Mouse (Mus musculus): ENCODE measurements around the gene Slc43a2. TPM values are rescaled to one million over a fixed set of nuclear protein-coding genes. Genes with fewer than 3 reads are reported as not detected.
"Not testable (repeated sequence)": the region's sequence is repeated elsewhere in the genome, so short reads cannot be mapped to it uniquely, and the experiment has no call there.

Slc43a2 gene
- polyA plus RNA-seq, 1 experiment from 2014 or later: 5.6 TPM

DNA sequence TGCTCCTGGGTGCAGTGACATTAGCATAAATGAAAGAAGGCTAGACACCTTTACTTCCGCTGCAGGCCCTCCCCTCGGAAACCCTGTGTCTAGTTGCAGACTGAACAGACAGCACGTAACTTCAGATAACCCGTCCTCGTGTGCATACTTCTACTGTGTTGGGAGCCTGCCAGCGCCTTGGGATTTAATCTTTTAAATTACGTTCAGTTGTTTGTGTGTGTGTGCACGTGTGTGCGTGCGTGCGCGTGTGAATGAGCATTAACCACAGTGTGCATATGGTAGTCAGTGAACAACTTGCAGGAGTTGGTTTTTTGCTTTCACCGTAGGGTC, 7.4 kb downstream of the Slc43a2 start:
- WGBS: 69% methylated on average over 13 of the region's 13 CpGs
- Histone ChIP-seq H3K9me3 (no peaks in the 10 kb centered on the region), H3K27ac (peak overlapping the region; percentile 85), H3K36me3 (no peaks in the 10 kb centered on the region), H3K27me3 (no peaks in the 10 kb centered on the region), H3K4me1 (peaks cover 42% of the 10 kb centered on the region), H3K9ac (no peak overlapping the region), H3K4me3 (no peak overlapping the region), H3K4me2 (no peak overlapping the region)
- no peak for ATAC-seq (ENCODE audit: borderline replicate concordance, extremely low read depth, low FRiP score, low TSS enrichment)

- no peak overlapping the region for H3K4me3 ChIP-seq
- no peaks in the 10 kb centered on the region for H3K27me3 ChIP-seq
- ATAC-seq (ENCODE audit: borderline replicate concordance, extremely low read depth, low FRiP score, low TSS enrichment): no peak
- no peak overlapping the region for H3K4me2 ChIP-seq
- WGBS: 82% methylated on average over 8 of the region's 8 CpGs
- no peaks in the 10 kb centered on the region for H3K36me3 ChIP-seq
- H3K27ac ChIP-seq: no peak overlapping the region
- H3K4me1 ChIP-seq: peaks cover 32% of the 10 kb centered on the region
- no peak overlapping the region for H3K9ac ChIP-seq
- H3K9me3 ChIP-seq: no peaks in the 10 kb centered on the region
These were observed 8.7 kb downstream of the Slc43a2 start for GRCm38 (mm10) chr11:75540209-75540608.

DNA sequence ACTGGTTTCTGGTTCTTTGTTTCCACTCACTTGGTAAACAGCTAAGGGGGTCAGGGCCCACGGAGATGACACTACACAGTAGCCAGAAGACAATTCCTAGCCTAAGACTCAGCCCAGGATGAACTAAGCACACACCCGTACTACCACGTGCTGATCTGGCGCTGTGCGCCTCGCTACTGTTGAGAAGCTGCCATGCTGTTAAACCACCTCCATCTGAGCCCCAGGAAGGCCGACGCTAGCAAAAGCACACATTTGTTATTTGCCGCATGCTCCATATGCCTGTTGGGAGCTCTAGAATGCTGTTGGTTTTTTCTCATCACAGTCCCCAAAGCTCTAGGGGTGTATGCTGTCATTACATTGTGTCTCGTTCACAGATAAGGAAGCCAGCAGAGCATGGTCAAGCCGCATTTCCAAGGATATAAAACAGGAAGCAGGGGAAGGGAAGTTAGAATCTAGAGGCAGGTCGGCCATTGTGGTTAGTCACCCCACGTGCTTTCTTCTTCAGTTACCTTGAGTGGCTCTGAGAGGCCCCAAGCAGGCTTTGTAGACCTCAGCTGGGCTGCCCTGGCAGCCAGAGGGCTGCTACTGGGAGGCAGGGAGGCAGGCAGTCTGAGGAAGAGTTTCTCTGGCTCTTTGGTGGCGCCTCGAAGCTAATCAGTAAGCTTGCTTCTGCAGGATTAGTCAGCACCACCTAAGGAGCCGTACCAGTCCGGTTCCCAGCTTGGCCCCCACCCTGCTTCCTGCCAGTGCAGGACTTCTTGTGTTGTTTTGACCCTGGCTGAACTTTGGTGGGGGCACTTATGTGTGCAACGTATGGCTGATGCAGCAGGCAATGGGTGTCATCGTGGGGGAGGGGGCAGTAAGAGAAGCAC, 9.5 kb downstream of the Slc43a2 start:
- Histone ChIP-seq H3K4me2 (no peak overlapping the region), H3K9me3 (no peaks in the 10 kb centered on the region), H3K27me3 (no peaks in the 10 kb centered on the region), H3K36me3 (no peaks in the 10 kb centered on the region), H3K4me3 (no peak overlapping the region), H3K9ac (no peak overlapping the region), H3K4me1 (peaks cover 29% of the 10 kb centered on the region), H3K27ac (peak overlapping the region; percentile 39; the same call in 1 of the 2 replicates)
- WGBS: 62% methylated on average over 19 of the region's 19 CpGs
- ATAC-seq (ENCODE audit: borderline replicate concordance, extremely low read depth, low FRiP score, low TSS enrichment): no peak; the same call in 1 of the 2 replicates

GRCm38 (mm10) chr11:75544713-75545112, 13.2 kb downstream of the Slc43a2 start:
- no peak overlapping the region for H3K4me3 ChIP-seq
- H3K4me2 ChIP-seq: no peak overlapping the region
- no peak overlapping the region for H3K27ac ChIP-seq
- peaks cover 17% of the 10 kb centered on the region for H3K4me1 ChIP-seq
- no peaks in the 10 kb centered on the region for H3K27me3 ChIP-seq
- no peak for ATAC-seq (ENCODE audit: borderline replicate concordance, extremely low read depth, low FRiP score, low TSS enrichment)
- H3K9ac ChIP-seq: no peak overlapping the region
- H3K36me3 ChIP-seq: no peaks in the 10 kb centered on the region
- no peaks in the 10 kb centered on the region for H3K9me3 ChIP-seq
- WGBS: 83% methylated on average over 9 of the region's 9 CpGs

DNA sequence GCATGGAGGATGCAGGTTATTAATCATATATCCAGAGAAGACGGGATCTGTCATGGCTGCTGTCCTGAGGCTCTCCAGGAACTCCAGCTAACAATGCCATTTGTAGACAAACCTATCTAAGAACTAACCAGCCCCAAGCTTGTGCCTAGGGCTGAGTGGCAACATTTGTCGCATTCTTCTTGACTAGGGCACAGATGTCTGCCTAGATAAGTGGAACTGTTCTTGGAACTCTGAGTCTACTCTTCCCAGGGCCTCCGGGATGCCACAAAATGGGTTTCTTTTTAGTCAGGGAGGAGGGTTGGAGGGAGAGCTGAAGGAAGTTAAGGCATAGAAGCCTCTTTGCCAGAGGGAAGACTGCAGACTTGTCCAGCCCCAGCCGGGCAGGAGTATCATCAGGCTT, 14.6 kb downstream of the Slc43a2 start:
- no peak overlapping the region for H3K4me3 ChIP-seq
- no peak for ATAC-seq (ENCODE audit: borderline replicate concordance, extremely low read depth, low FRiP score, low TSS enrichment)
- H3K9me3 ChIP-seq: no peaks in the 10 kb centered on the region
- H3K4me1 ChIP-seq: peaks cover 22% of the 10 kb centered on the region
- H3K36me3 ChIP-seq: no peaks in the 10 kb centered on the region
- no peaks in the 10 kb centered on the region for H3K27me3 ChIP-seq
- H3K27ac ChIP-seq: no peak overlapping the region
- WGBS: 58% methylated on average over 4 of the region's 4 CpGs
- H3K9ac ChIP-seq: no peak overlapping the region
- no peak overlapping the region for H3K4me2 ChIP-seq

DNA sequence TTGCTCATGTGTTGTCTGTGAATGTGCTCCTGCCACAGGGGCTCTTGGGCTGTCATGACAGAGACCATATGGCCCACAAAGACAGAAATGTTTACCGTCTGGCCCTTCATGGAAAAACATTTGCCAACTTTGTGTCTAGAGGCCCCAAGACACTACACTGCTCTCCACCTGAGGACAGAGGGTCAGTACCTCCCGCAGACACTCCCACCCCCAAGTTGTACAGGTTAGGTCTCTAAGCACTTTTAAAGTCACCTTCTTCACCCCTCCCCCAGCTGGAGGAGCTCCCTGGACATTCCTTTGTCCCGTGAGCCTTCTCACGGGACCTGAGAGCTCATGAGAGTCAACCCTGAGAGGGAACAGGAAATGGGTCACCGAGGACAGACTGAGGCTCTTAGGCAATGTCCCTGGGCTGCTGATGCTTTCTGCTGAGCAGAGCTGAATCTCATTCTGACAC, 18.2 kb downstream of the Slc43a2 start:
- no peaks in the 10 kb centered on the region for H3K36me3 ChIP-seq
- no peaks in the 10 kb centered on the region for H3K27me3 ChIP-seq
- no peak overlapping the region for H3K4me3 ChIP-seq
- H3K4me2 ChIP-seq: no peak overlapping the region
- peak overlapping the region; percentile 62 for H3K27ac ChIP-seq
- 22% methylated on average over 5 of the region's 5 CpGs for WGBS
- H3K9ac ChIP-seq: no peak overlapping the region
- no peaks in the 10 kb centered on the region for H3K9me3 ChIP-seq
- peaks cover 32% of the 10 kb centered on the region for H3K4me1 ChIP-seq
- no peak for ATAC-seq (ENCODE audit: borderline replicate concordance, extremely low read depth, low FRiP score, low TSS enrichment)

GRCm38 (mm10) chr11:75550200-75550946, 18.9 kb downstream of the Slc43a2 start:
- 39% methylated on average over 12 of the region's 12 CpGs for WGBS
- H3K27me3 ChIP-seq: no peaks in the 10 kb centered on the region
- H3K9ac ChIP-seq: peak overlapping the region; percentile 8; the same call in 1 of the 2 replicates
- H3K9me3 ChIP-seq: no peaks in the 10 kb centered on the region
- no peaks in the 10 kb centered on the region for H3K36me3 ChIP-seq
- ATAC-seq (ENCODE audit: borderline replicate concordance, extremely low read depth, low FRiP score, low TSS enrichment): peak; percentile 20; the same call in 1 of the 2 replicates
- H3K4me2 ChIP-seq: no peak overlapping the region
- H3K27ac ChIP-seq: peak overlapping the region; percentile 62
- H3K4me3 ChIP-seq: no peak overlapping the region
- peaks cover 32% of the 10 kb centered on the region for H3K4me1 ChIP-seq

DNA sequence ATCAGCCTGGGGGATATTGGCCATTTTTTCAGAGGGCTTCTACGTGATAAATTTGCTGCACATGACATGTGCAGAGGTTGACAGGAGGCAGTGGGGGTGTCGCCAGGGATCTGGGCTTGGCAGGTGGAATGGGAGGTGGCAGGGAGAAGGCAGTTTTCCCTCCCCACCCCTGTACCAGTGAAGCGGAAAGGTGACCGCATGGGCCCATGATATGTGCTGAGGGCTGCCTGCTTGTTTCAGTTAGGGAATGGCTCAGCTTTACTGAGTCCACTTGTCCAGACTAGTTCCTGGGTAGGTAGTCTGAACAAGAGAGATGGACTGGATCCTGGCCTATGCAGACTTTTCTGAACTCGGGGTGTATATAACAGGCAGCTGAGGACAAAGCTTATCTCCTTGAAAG, 19.8 kb downstream of the Slc43a2 start:
- H3K4me3 ChIP-seq: no peak overlapping the region
- no peaks in the 10 kb centered on the region for H3K36me3 ChIP-seq
- H3K4me1 ChIP-seq: peaks cover 32% of the 10 kb centered on the region
- ATAC-seq (ENCODE audit: borderline replicate concordance, extremely low read depth, low FRiP score, low TSS enrichment): no peak
- H3K9me3 ChIP-seq: no peaks in the 10 kb centered on the region
- no peaks in the 10 kb centered on the region for H3K27me3 ChIP-seq
- no peak overlapping the region for H3K9ac ChIP-seq
- no peak overlapping the region for H3K27ac ChIP-seq
- WGBS: 88% methylated on average over 5 of the region's 5 CpGs
- H3K4me2 ChIP-seq: no peak overlapping the region

- ATAC-seq (ENCODE audit: borderline replicate concordance, extremely low read depth, low FRiP score, low TSS enrichment): peak; percentile 58
- no peak overlapping the region for H3K9ac ChIP-seq
- no peaks in the 10 kb centered on the region for H3K36me3 ChIP-seq
- peaks cover 32% of the 10 kb centered on the region for H3K4me1 ChIP-seq
- H3K4me3 ChIP-seq: no peak overlapping the region
- H3K27me3 ChIP-seq: no peaks in the 10 kb centered on the region
- peak overlapping the region; percentile 60 for H3K27ac ChIP-seq
- WGBS: 56% methylated on average over 9 of the region's 9 CpGs
- no peak overlapping the region for H3K4me2 ChIP-seq
- H3K9me3 ChIP-seq: no peaks in the 10 kb centered on the region
These were observed 20.5 kb downstream of the Slc43a2 start for GRCm38 (mm10) chr11:75551961-75552441.

DNA sequence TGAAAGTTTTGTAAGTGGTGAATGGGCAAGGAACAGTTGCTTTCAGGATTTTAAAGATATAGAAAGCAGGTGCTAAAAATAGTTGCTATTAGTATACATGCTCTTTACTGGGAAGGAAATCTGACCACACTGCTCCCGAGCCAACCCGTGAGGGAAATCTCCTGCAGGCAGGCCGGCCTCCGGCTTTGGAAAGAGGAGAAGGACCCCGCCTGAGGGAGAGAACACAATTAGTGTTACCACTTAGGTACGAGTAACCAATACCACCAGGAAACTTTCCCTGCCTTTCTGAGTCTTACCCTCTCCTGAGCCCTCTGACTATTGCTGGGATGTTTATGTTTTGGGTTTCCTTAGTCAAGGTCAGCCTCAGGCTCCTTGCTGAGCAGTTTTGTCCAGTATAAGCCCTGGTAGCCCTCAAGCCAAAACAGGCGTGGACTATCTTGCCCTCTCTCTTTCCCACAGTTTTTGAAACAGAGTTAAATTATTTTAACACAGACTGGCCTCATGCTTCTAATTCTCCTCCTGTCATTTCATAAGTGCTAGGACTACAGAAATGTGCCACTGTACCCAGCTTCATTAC, 21.5 kb downstream of the Slc43a2 start:
- Histone ChIP-seq H3K27me3 (no peaks in the 10 kb centered on the region), H3K9ac (no peak overlapping the region), H3K4me2 (no peak overlapping the region), H3K36me3 (no peaks in the 10 kb centered on the region), H3K9me3 (no peaks in the 10 kb centered on the region), H3K27ac (no peak overlapping the region), H3K4me1 (peaks cover 32% of the 10 kb centered on the region), H3K4me3 (no peak overlapping the region)
- 50% methylated on average over 7 of the region's 7 CpGs for WGBS
- no peak for ATAC-seq (ENCODE audit: borderline replicate concordance, extremely low read depth, low FRiP score, low TSS enrichment)

- not testable (repeated sequence) for H3K36me3 ChIP-seq; ATAC-seq (ENCODE audit: borderline replicate concordance, extremely low read depth, low FRiP score, low TSS enrichment); H3K9ac ChIP-seq; H3K27ac ChIP-seq; H3K4me2 ChIP-seq; H3K9me3 ChIP-seq; H3K4me3 ChIP-seq; H3K27me3 ChIP-seq
- peaks cover 13% of the 10 kb centered on the region for H3K4me1 ChIP-seq
- WGBS: 89% methylated on average over 6 of the region's 6 CpGs
These were observed 24.5 kb downstream of the Slc43a2 start for GRCm38 (mm10) chr11:75556006-75556405.

DNA sequence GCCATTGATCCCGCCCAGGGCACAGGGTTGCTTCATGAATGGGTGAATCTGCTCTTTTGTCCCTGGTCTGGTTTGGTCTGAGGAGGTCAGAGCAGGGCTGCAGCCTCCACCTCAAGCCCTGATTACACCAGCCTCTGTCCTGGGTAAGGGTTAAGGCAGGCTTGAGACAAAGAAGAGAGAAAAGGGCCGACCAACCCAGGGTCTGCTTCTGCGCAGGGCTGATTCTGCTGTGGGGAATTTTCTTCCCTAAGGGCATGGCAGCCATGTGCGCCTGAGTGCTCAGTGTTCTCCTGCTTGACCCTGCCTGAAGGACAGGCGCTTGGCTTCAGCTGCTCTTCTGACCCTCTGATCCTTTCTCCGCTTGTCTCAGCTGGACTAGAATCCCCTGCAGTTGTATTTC, 25.6 kb downstream of the Slc43a2 start:
- 89% methylated on average over 6 of the region's 6 CpGs for WGBS

More for the DNA sequence above, 25.6 kb downstream of the Slc43a2 start:
- ATAC-seq (ENCODE audit: borderline replicate concordance, extremely low read depth, low FRiP score, low TSS enrichment): no peak
- Histone ChIP-seq H3K4me3 (no peak overlapping the region), H3K27ac (no peak overlapping the region), H3K36me3 (no peaks in the 10 kb centered on the region), H3K4me2 (no peak overlapping the region), H3K4me1 (peaks cover 4% of the 10 kb centered on the region), H3K27me3 (no peaks in the 10 kb centered on the region), H3K9me3 (no peaks in the 10 kb centered on the region), H3K9ac (no peak overlapping the region)
